Mouse (Mus musculus) neural tube, embryonic 13.5 days (tissue): ENCODE measurements around the gene Gcn1l1. TPM values are rescaled to one million over a fixed set of nuclear protein-coding genes. Genes with fewer than 3 reads are reported as not detected.
"Not testable (repeated sequence)": the region's sequence is repeated elsewhere in the genome, so short reads cannot be mapped to it uniquely, and the experiment has no call there.

Experiments used
- ATAC-seq: fragments of 200-750 bp; cut with Nextera tagmentation; 2 replicates; pipeline ENCODE4 v1.8.0; 2017; ENCODE audit warnings: low read depth, mild to moderate bottlenecking, moderate TSS enrichment, moderate library complexity
- H3K27ac ChIP-seq: fragments of 300-500 bp; sonication (generic); replicated peaks from 2 replicates; pipeline ENCODE4 v1.5.1; 2015; ENCODE audit warnings: moderate library complexity, mild to moderate bottlenecking, inconsistent platforms
- H3K27me3 ChIP-seq: fragments of 300-500 bp; sonication (generic); 2 replicates; pipeline ENCODE4 v1.6.1; 2015; ENCODE audit warnings: mild to moderate bottlenecking, inconsistent platforms
- H3K36me3 ChIP-seq: fragments of 300-500 bp; sonication (generic); 2 replicates; pipeline ENCODE4 v1.6.1; 2015; ENCODE audit warnings: mild to moderate bottlenecking, inconsistent platforms
- H3K4me1 ChIP-seq: fragments of 300-500 bp; sonication (generic); replicated peaks from 2 replicates; pipeline ENCODE4 v1.6.1; 2015; ENCODE audit warnings: inconsistent platforms
- H3K4me2 ChIP-seq: fragments of 300-500 bp; sonication (generic); 2 replicates; pipeline ENCODE4 v1.6.1; 2015; ENCODE audit warnings: inconsistent platforms, mild to moderate bottlenecking, moderate library complexity
- H3K4me3 ChIP-seq: fragments of 300-500 bp; sonication (generic); 2 replicates; pipeline ENCODE4 v1.5.1; 2015; ENCODE audit warnings: mild to moderate bottlenecking, inconsistent platforms
- H3K9ac ChIP-seq: fragments of 300-500 bp; sonication (generic); 2 replicates; pipeline ENCODE4 v1.6.1; 2015; ENCODE audit warnings: moderate library complexity, mild to moderate bottlenecking, inconsistent platforms
- H3K9me3 ChIP-seq: fragments of 300-500 bp; sonication (generic); 2 replicates; pipeline ENCODE4 v1.6.1; 2016; ENCODE audit warnings: inconsistent platforms
- WGBS: fragments of 180-500 bp; shearing (Covaris S2); methylation state at CpG from one replicate; pipeline ENCODE4 v1.1.7; 2015; 5-methylcytosine and 5-hydroxymethylcytosine counted together
- polyA plus RNA-seq: library from polyadenylated mRNA; unstranded; fragments of >200 nt; fragmentation: Nextera tagmentation; extraction: Ambion mirVana; gene quantifications from 2 replicates; pipeline ENCODE4 v1.2.1, GENCODE M21; 2015

The Gcn1l1 gene
- polyA plus RNA-seq, 1 experiment from 2014 or later = 39.3 TPM

GRCm38 (mm10) chr5:115568681-115569080, 3.6 kb downstream of the Gcn1l1 start:
- Histone ChIP-seq H3K9ac (0 out of 2 replicates have a peak overlapping the region, but pooled peaks have one; percentile 41), H3K27me3 (no peaks in the 10 kb centered on the region), H3K4me3 (no peak overlapping the region), H3K36me3 (peaks cover 35% of the 10 kb centered on the region), H3K9me3 (no peaks in the 10 kb centered on the region), H3K27ac (no peak overlapping the region; the same call in 1 of the 2 replicates), H3K4me1 (peaks cover 45% of the 10 kb centered on the region), H3K4me2 (no peak overlapping the region)
- 32% methylated on average over 10 of the region's 10 CpGs for WGBS
- ATAC-seq = no peak

- WGBS = 76% methylated on average over 11 of the region's 11 CpGs
- H3K9me3 ChIP-seq = no peaks in the 10 kb centered on the region
- H3K4me2 ChIP-seq = no peak overlapping the region
- H3K27me3 ChIP-seq = no peaks in the 10 kb centered on the region
- no peak overlapping the region for H3K4me3 ChIP-seq
- H3K9ac ChIP-seq = no peak overlapping the region
- H3K27ac ChIP-seq = no peak overlapping the region
- ATAC-seq = no peak
- H3K36me3 ChIP-seq = peaks cover 36% of the 10 kb centered on the region
- peaks cover 39% of the 10 kb centered on the region for H3K4me1 ChIP-seq
These were observed 4.3 kb downstream of the Gcn1l1 start for GRCm38 (mm10) chr5:115569308-115569707.

GRCm38 (mm10) chr5:115569721-115570120, 4.7 kb downstream of the Gcn1l1 start:
- WGBS = 74% methylated on average over 4 of the region's 4 CpGs
- ATAC-seq = no peak
- no peaks in the 10 kb centered on the region for H3K27me3 ChIP-seq
- H3K4me2 ChIP-seq = no peak overlapping the region
- no peak overlapping the region for H3K4me3 ChIP-seq
- H3K9ac ChIP-seq = no peak overlapping the region
- H3K9me3 ChIP-seq = no peaks in the 10 kb centered on the region
- peaks cover 35% of the 10 kb centered on the region for H3K4me1 ChIP-seq
- H3K36me3 ChIP-seq = peaks cover 40% of the 10 kb centered on the region
- H3K27ac ChIP-seq = no peak overlapping the region

GRCm38 (mm10) chr5:115571086-115571485, 6.0 kb downstream of the Gcn1l1 start:
- Histone ChIP-seq H3K27ac (no peak overlapping the region), H3K4me2 (no peak overlapping the region), H3K4me3 (no peak overlapping the region), H3K9me3 (no peaks in the 10 kb centered on the region), H3K4me1 (peaks cover 27% of the 10 kb centered on the region), H3K36me3 (peaks cover 53% of the 10 kb centered on the region), H3K9ac (no peak overlapping the region), H3K27me3 (no peaks in the 10 kb centered on the region)
- ATAC-seq = no peak
- WGBS = 96% methylated on average over 7 of the region's 7 CpGs

- Histone ChIP-seq H3K4me3 (no peak overlapping the region), H3K36me3 (peaks cover 65% of the 10 kb centered on the region), H3K9me3 (no peaks in the 10 kb centered on the region), H3K4me2 (no peak overlapping the region), H3K27me3 (no peaks in the 10 kb centered on the region), H3K9ac (no peak overlapping the region), H3K27ac (peak overlapping the region; percentile 68), H3K4me1 (peaks cover 18% of the 10 kb centered on the region)
- 71% methylated on average over 17 of the region's 17 CpGs for WGBS
- ATAC-seq = no peak
These were observed 7.9 kb downstream of the Gcn1l1 start for GRCm38 (mm10) chr5:115572679-115573535.

- WGBS = 95% methylated on average over 8 of the region's 8 CpGs
- H3K9me3 ChIP-seq = no peaks in the 10 kb centered on the region
These were observed 9.9 kb downstream of the Gcn1l1 start for GRCm38 (mm10) chr5:115574992-115575391.

GRCm38 (mm10) chr5:115577686-115578085, 12.6 kb downstream of the Gcn1l1 start:
- Histone ChIP-seq H3K9me3 (peaks cover 12% of the 10 kb centered on the region), H3K36me3 (peaks cover 94% of the 10 kb centered on the region)
- not testable (repeated sequence) for H3K27me3 ChIP-seq, H3K9ac ChIP-seq, H3K27ac ChIP-seq, H3K4me1 ChIP-seq, H3K4me2 ChIP-seq, H3K4me3 ChIP-seq, ATAC-seq
- 94% methylated on average over 4 of the region's 4 CpGs for WGBS

More at GRCm38 (mm10) chr5:115574992-115575391, 9.9 kb downstream of the Gcn1l1 start:
- Histone ChIP-seq H3K4me2 (no peak overlapping the region), H3K27ac (no peak overlapping the region), H3K36me3 (peaks cover 86% of the 10 kb centered on the region), H3K9ac (no peak overlapping the region), H3K4me1 (no peaks in the 10 kb centered on the region), H3K27me3 (no peaks in the 10 kb centered on the region), H3K4me3 (no peak overlapping the region)
- ATAC-seq = no peak

GRCm38 (mm10) chr5:115578922-115579321, 13.9 kb downstream of the Gcn1l1 start:
- peaks cover 15% of the 10 kb centered on the region for H3K9me3 ChIP-seq
- H3K4me3 ChIP-seq = no peak overlapping the region
- no peak overlapping the region for H3K27ac ChIP-seq
- H3K4me2 ChIP-seq = no peak overlapping the region
- no peaks in the 10 kb centered on the region for H3K27me3 ChIP-seq
- no peak overlapping the region for H3K9ac ChIP-seq
- 92% methylated on average over 14 of the region's 14 CpGs for WGBS
- no peaks in the 10 kb centered on the region for H3K4me1 ChIP-seq
- H3K36me3 ChIP-seq = peaks cover 97% of the 10 kb centered on the region
- ATAC-seq = no peak

GRCm38 (mm10) chr5:115579363-115579762, 14.3 kb downstream of the Gcn1l1 start:
- no peak overlapping the region for H3K27ac ChIP-seq
- no peak for ATAC-seq
- H3K27me3 ChIP-seq = no peaks in the 10 kb centered on the region
- 93% methylated on average over 5 of the region's 5 CpGs for WGBS
- H3K9ac ChIP-seq = no peak overlapping the region
- H3K4me1 ChIP-seq = no peaks in the 10 kb centered on the region
- no peak overlapping the region for H3K4me2 ChIP-seq
- no peak overlapping the region for H3K4me3 ChIP-seq
- peaks cover 15% of the 10 kb centered on the region for H3K9me3 ChIP-seq
- H3K36me3 ChIP-seq = peaks cover 97% of the 10 kb centered on the region

- no peak overlapping the region for H3K9ac ChIP-seq
- no peaks in the 10 kb centered on the region for H3K4me1 ChIP-seq
- peaks cover 97% of the 10 kb centered on the region for H3K36me3 ChIP-seq
- no peak overlapping the region for H3K4me2 ChIP-seq
- WGBS = 90% methylated on average over 14 of the region's 14 CpGs
- peaks cover 15% of the 10 kb centered on the region for H3K9me3 ChIP-seq
- ATAC-seq = no peak
- no peak overlapping the region for H3K27ac ChIP-seq
- no peaks in the 10 kb centered on the region for H3K27me3 ChIP-seq
- H3K4me3 ChIP-seq = no peak overlapping the region
These were observed 15.4 kb downstream of the Gcn1l1 start for GRCm38 (mm10) chr5:115580229-115581001.

- peaks cover 98% of the 10 kb centered on the region for H3K36me3 ChIP-seq
- no peak overlapping the region for H3K9ac ChIP-seq
- no peak overlapping the region for H3K4me2 ChIP-seq
- H3K9me3 ChIP-seq = peaks cover 15% of the 10 kb centered on the region
- no peaks in the 10 kb centered on the region for H3K4me1 ChIP-seq
- no peaks in the 10 kb centered on the region for H3K27me3 ChIP-seq
- H3K27ac ChIP-seq = no peak overlapping the region
- no peak for ATAC-seq
- H3K4me3 ChIP-seq = no peak overlapping the region
- 97% methylated on average over 9 of the region's 9 CpGs for WGBS
These were observed 16.6 kb downstream of the Gcn1l1 start for GRCm38 (mm10) chr5:115581662-115582061.

GRCm38 (mm10) chr5:115585616-115586015, 20.6 kb downstream of the Gcn1l1 start:
- Histone ChIP-seq H3K9ac (no peak overlapping the region), H3K9me3 (peaks cover 15% of the 10 kb centered on the region), H3K4me2 (no peak overlapping the region), H3K27me3 (no peaks in the 10 kb centered on the region), H3K4me1 (no peaks in the 10 kb centered on the region), H3K27ac (no peak overlapping the region), H3K4me3 (no peak overlapping the region), H3K36me3 (peaks cover 98% of the 10 kb centered on the region)
- WGBS = 92% methylated on average over 12 of the region's 12 CpGs
- ATAC-seq = no peak
